Mouse (Mus musculus) neutrophil, adult 5-6 weeks (primary cell): ENCODE results near the gene Nelfcd. TPM values are rescaled to one million over a fixed set of nuclear protein-coding genes. Genes with fewer than 3 reads are reported as not detected.

ENCODE experiments used
- ATAC-seq: fragments of 151-379, 151-347 bp; 2 replicates; pipeline ENCODE4 v1.8.0; 2017; ENCODE audit warnings: mild to moderate bottlenecking, moderate TSS enrichment; ENCODE audit not compliant: insufficient number of reproducible peaks, poor library complexity, low FRiP score, severe bottlenecking; ENCODE audit errors: extremely low read depth
- total RNA-seq: library from RNA; stranded (forward); fragments of 200-1000 nt; gene quantifications from 2 replicates; pipeline ENCODE4 v1.2.3, GENCODE M21; 2017

Nelfcd gene
- total RNA-seq, 1 experiment from 2014 or later: 43.4 TPM

GRCm38 (mm10) chr2:174436076-174436701 lies 20.6 kb downstream of the Nelfcd start:
- peak; percentile 59 for ATAC-seq

GRCm38 (mm10) chr2:174436916-174437696 lies 21.5 kb downstream of the Nelfcd start:
- ATAC-seq: no peak

- ATAC-seq: peak; percentile 49
Observed at GRCm38 (mm10) chr2:174437697-174437982, 22.0 kb downstream of the Nelfcd start.

- no peak for ATAC-seq
Observed at GRCm38 (mm10) chr2:174438181-174438580, 22.6 kb downstream of the Nelfcd start.

GRCm38 (mm10) chr2:174438737-174439449 lies 23.3 kb downstream of the Nelfcd start, which contains the start of gene Ctsz:
Gene Ctsz (minus strand): TSS chr2:174439039.
- peak; percentile 17; the same call in 1 of the 2 replicates for ATAC-seq

- no peak for ATAC-seq
Observed at GRCm38 (mm10) chr2:174439450-174439838, 23.8 kb downstream of the Nelfcd start.

- ATAC-seq: no peak
Observed at GRCm38 (mm10) chr2:174439961-174440360, 24.4 kb downstream of the Nelfcd start.

- no peak for ATAC-seq
Observed at GRCm38 (mm10) chr2:174441898-174442297, 26.3 kb downstream of the Nelfcd start.

GRCm38 (mm10) chr2:174442460-174442859 lies 26.9 kb downstream of the Nelfcd start:
- no peak for ATAC-seq

GRCm38 (mm10) chr2:174443046-174443445 lies 27.4 kb downstream of the Nelfcd start:
- ATAC-seq: no peak

GRCm38 (mm10) chr2:174444359-174444758 lies 28.8 kb downstream of the Nelfcd start:
- ATAC-seq: no peak

- no peak for ATAC-seq
Observed at GRCm38 (mm10) chr2:174445018-174445417, 29.4 kb downstream of the Nelfcd start.

- ATAC-seq: no peak
Observed at GRCm38 (mm10) chr2:174446492-174446891, 30.9 kb downstream of the Nelfcd start.

GRCm38 (mm10) chr2:174446905-174447304 lies 31.3 kb downstream of the Nelfcd start:
- ATAC-seq: no peak

- ATAC-seq: no peak
Observed at GRCm38 (mm10) chr2:174448405-174448804, 32.8 kb downstream of the Nelfcd start.

GRCm38 (mm10) chr2:174450353-174450752 lies 34.7 kb downstream of the Nelfcd start, which contains the start of gene Tubb1:
Gene Tubb1 (plus strand): TSS chr2:174450695.
- no peak for ATAC-seq

GRCm38 (mm10) chr2:174453681-174454080 lies 38.1 kb downstream of the Nelfcd start:
- no peak for ATAC-seq

- ATAC-seq: no peak
Observed at GRCm38 (mm10) chr2:174459365-174459764, 43.8 kb downstream of the Nelfcd start.

- ATAC-seq: no peak
Observed at GRCm38 (mm10) chr2:174463370-174463769, 47.8 kb downstream of the Nelfcd start.
